Mouse (Mus musculus) intestine, postnatal 0 days (tissue): ENCODE measurements around the gene Gcm1. TPM values are rescaled to one million over a fixed set of nuclear protein-coding genes. Genes with fewer than 3 reads are reported as not detected.
A peak's percentile ranks its signal among the peaks of the same experiment; 100 is the strongest.

Experiments used
- ATAC-seq: fragments of 200-750 bp; cut with Nextera tagmentation; 2 replicates; pipeline ENCODE4 v1.8.0; 2017; ENCODE audit warnings: mild to moderate bottlenecking, moderate TSS enrichment, moderate library complexity
- H3K27ac ChIP-seq: fragments of 300-500 bp; sonication (generic); 2 replicates; pipeline ENCODE4 v1.5.1; 2014; ENCODE audit warnings: mild to moderate bottlenecking, low read depth, low read length, moderate library complexity
- H3K27me3 ChIP-seq: fragments of 300-500 bp; sonication (generic); replicated peaks from 2 replicates; pipeline ENCODE4 v1.6.1; 2014; ENCODE audit warnings: low read length, mixed read lengths; ENCODE audit not compliant: control insufficient read depth, insufficient read depth
- H3K36me3 ChIP-seq: fragments of 300-500 bp; sonication (generic); 2 replicates; pipeline ENCODE4 v1.6.1; 2014; ENCODE audit warnings: mild to moderate bottlenecking, moderate library complexity; ENCODE audit not compliant: control insufficient read depth, insufficient read depth
- H3K4me1 ChIP-seq: fragments of 300-500 bp; sonication (generic); replicated peaks from 2 replicates; pipeline ENCODE4 v1.6.1; 2014; ENCODE audit warnings: antibody characterized with exemption, low read length, mixed read lengths; ENCODE audit not compliant: control insufficient read depth, insufficient read depth
- H3K4me2 ChIP-seq: fragments of 300-500 bp; sonication (generic); replicated peaks from 2 replicates; pipeline ENCODE4 v1.6.1; 2014; ENCODE audit warnings: low read depth, mild to moderate bottlenecking, moderate library complexity
- H3K4me3 ChIP-seq: fragments of 300-500 bp; sonication (generic); 2 replicates; pipeline ENCODE4 v1.5.1; 2014; ENCODE audit warnings: low read depth, low read length
- H3K9ac ChIP-seq: fragments of 300-500 bp; sonication (generic); 2 replicates; pipeline ENCODE4 v1.6.1; 2014; ENCODE audit warnings: mild to moderate bottlenecking, low read depth, low read length
- H3K9me3 ChIP-seq: fragments of 300-500 bp; sonication (generic); 2 replicates; pipeline ENCODE4 v1.6.1; 2016; ENCODE audit warnings: mixed run types; ENCODE audit not compliant: control insufficient read depth
- CTCF ChIP-seq: sonication (generic); IDR thresholded peaks from 2 replicates; pipeline ENCODE4 v1.5.1; 2016; ENCODE audit warnings: low read depth, mild to moderate bottlenecking, control low read depth, antibody characterized with exemption, moderate library complexity
- WGBS: fragments of 180-500 bp; shearing (Covaris S2); extraction: QIAGEN DNeasy Blood & Tissue Kit; methylation state at CpG from one replicate; pipeline ENCODE4 v1.1.7; 2014; 5-methylcytosine and 5-hydroxymethylcytosine counted together
- polyA plus RNA-seq: library from polyadenylated mRNA; unstranded; fragments of >200 nt; fragmentation: Nextera tagmentation; extraction: Ambion mirVana; gene quantifications from 2 replicates; pipeline ENCODE4 v1.2.1, GENCODE M21; 2015

Gcm1 gene
- polyA plus RNA-seq, 1 experiment from 2014 or later: not detected

DNA sequence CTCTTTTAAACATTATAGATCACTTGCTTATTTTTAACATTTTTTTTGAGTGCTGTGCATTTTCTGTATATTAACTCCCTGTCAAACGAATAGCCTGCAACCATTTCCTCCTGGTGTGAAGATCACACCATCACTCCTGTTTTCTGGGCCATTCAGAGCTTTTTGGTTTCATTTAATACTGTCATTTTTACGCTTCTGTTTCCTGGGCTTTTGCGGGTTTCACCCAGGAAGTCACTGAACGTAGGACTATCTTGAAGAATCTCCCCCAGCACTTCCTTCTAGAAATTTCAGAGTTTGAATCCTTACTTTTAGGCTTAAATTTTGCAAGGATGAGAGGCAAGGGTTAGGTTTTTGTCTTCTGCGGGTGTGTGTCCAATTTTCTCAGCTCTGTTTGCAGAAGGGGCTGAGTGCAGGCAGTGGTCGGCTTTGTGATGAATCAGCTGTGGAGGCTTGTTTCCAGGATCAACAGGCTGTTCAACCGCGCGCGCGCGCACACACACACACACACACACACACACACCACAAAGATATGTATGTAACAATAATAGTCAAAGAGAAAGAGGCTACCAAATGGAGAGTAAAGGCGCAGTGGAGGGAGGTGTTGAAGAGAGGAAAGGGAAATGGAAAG, 22.1 kb downstream of the Gcm1 start:
- no peak overlapping the region for H3K9ac ChIP-seq
- no peaks in the 10 kb centered on the region for H3K9me3 ChIP-seq
- H3K4me2 ChIP-seq: no peak overlapping the region
- 85% methylated on average over 13 of the region's 13 CpGs for WGBS
- H3K4me3 ChIP-seq: no peak overlapping the region
- no peak overlapping the region for H3K27ac ChIP-seq
- no peaks in the 10 kb centered on the region for H3K4me1 ChIP-seq
- no peak for TF ChIP-seq CTCF
- no peaks in the 10 kb centered on the region for H3K27me3 ChIP-seq
- no peak for ATAC-seq
- H3K36me3 ChIP-seq: no peaks in the 10 kb centered on the region; the same call in 1 of the 2 replicates

DNA sequence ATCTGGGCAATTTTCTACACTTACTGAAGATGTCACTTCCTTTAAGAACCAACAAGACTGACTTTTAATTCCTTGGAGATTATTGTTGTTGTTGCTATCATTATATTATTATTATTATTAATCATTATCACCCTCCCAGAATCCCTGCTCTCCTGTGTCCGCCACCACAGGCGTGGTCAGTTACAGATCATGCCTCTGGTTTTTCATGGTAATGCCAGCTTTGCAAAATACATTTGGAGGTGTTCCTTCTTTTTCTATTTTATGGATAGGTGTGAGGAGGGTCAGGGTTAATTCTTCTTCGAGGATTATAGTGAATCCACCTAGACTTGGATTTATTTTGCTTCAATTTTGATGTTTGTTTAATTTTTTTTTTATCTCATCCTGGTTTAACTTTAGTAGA, 23.5 kb downstream of the Gcm1 start:
- H3K9ac ChIP-seq: no peak overlapping the region
- H3K27me3 ChIP-seq: no peaks in the 10 kb centered on the region
- WGBS: 89% methylated on average over 3 of the region's 3 CpGs
- no peaks in the 10 kb centered on the region; the same call in 1 of the 2 replicates for H3K36me3 ChIP-seq
- TF ChIP-seq CTCF: no peak
- no peaks in the 10 kb centered on the region for H3K9me3 ChIP-seq
- no peaks in the 10 kb centered on the region for H3K4me1 ChIP-seq
- no peak overlapping the region for H3K4me3 ChIP-seq
- no peak for ATAC-seq
- no peak overlapping the region for H3K27ac ChIP-seq
- H3K4me2 ChIP-seq: no peak overlapping the region

DNA sequence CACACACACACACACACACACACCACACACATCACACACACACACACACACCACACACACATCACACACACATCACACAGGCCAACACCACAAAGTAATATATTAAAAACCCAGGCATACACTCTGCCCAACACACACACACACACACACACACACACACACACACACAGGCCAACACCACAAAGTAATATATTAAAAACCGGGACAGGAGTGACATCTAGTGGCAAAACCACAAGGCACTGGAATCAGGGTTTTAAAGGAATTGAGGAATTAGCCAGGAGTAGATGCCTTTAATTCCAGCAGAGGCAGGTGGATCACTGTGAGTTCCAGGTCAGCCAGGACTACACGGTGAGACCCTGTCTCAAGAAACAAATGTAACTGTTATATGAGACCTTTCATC, 26.5 kb downstream of the Gcm1 start:
- no peak for ATAC-seq
- Histone ChIP-seq H3K4me3 (no peak overlapping the region), H3K9me3 (no peaks in the 10 kb centered on the region), H3K27ac (no peak overlapping the region), H3K4me2 (no peak overlapping the region), H3K9ac (no peak overlapping the region), H3K4me1 (no peaks in the 10 kb centered on the region), H3K36me3 (peaks cover 14% of the 10 kb centered on the region), H3K27me3 (no peaks in the 10 kb centered on the region)
- peak; percentile 61 for TF ChIP-seq CTCF
- WGBS: 16% methylated on average over 2 of the region's 2 CpGs

DNA sequence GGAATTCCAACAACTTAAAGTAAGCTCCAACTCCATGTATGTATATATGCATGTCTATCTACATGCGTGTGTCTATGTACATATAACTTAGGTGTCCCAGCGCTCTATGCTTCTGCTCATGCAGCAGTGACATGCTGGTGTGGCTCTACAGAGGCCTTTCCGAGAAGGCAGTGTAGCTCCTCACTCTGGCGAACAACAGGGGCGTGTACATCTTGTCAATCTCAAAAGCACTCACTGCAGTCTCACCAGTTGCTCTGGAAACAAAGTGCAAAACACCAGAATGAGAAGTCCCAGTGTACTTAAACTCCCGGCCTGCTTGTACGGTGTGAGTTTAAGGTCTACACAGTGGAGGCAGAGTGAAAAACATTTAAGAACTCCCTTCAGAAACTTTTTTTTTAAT, 30.1 kb downstream of the Gcm1 start:
- ATAC-seq: no peak

DNA sequence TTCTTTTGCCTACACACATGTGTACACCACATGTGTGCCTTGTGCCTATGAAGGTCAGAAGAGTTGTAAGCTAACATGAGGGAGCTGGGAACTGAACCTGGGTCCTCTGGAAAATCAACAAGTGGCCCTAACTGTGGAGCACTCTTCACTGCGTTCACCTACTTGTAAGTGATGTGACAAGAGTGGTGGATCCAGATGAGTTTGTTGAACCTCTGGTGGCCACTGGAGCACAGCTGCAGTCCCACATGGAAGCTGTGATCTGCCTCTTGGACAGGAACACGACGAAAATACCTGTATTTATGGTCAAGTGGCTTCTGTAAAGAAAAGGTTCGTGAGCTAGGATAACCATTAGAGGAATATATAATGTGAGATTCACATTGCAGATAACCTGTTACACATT, 32.6 kb downstream of the Gcm1 start:
- 86% methylated on average over 4 of the region's 4 CpGs for WGBS
- no peak overlapping the region for H3K4me2 ChIP-seq
- no peak overlapping the region for H3K9ac ChIP-seq
- H3K4me3 ChIP-seq: no peak overlapping the region
- 0 out of 2 replicates have a peak overlapping the region, but pooled peaks have one; percentile 9 for H3K27ac ChIP-seq
- no peaks in the 10 kb centered on the region for H3K9me3 ChIP-seq
- H3K27me3 ChIP-seq: no peaks in the 10 kb centered on the region
- peaks cover 59% of the 10 kb centered on the region for H3K36me3 ChIP-seq
- no peak for ATAC-seq
- TF ChIP-seq CTCF: no peak
- H3K4me1 ChIP-seq: peaks cover 4% of the 10 kb centered on the region; the same call in 1 of the 2 replicates

More for the DNA sequence above, 30.1 kb downstream of the Gcm1 start:
- Histone ChIP-seq H3K9me3 (no peaks in the 10 kb centered on the region), H3K4me3 (no peak overlapping the region), H3K27me3 (no peaks in the 10 kb centered on the region), H3K4me2 (no peak overlapping the region), H3K36me3 (peaks cover 46% of the 10 kb centered on the region), H3K9ac (no peak overlapping the region), H3K27ac (no peak overlapping the region), H3K4me1 (peaks cover 3% of the 10 kb centered on the region; the same call in 1 of the 2 replicates)
- 83% methylated on average over 7 of the region's 7 CpGs for WGBS
- no peak for TF ChIP-seq CTCF

DNA sequence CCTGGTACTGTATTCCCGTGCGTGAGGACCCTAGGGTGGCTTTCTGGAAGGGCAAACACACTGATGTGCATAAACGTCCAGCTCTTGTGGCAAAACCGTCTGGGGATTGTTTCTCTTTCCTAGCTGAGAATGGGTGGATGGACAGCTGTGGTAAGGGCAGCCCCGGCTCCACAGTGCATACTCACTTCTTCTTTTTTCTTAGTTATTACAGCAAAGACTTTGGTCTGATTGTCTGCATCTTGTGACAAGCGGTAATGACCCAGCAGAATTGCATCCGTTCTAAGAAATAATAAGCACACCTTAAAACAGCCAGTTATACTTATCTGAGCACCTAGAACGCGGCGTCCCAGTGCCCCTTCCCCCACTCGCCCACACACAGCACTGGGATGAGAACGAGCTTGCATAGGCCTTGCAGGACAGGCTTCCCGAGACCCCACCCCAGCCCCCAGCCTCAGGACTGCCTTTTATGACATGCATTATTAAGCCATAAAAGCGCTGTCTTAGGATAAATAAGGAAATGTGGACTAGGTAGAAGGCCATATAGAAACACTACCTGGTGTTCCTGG, 34.1 kb downstream of the Gcm1 start:
- ATAC-seq: peak; percentile 82
- Histone ChIP-seq H3K36me3 (peaks cover 61% of the 10 kb centered on the region), H3K4me2 (no peak overlapping the region; the same call in 1 of the 2 replicates), H3K9ac (no peak overlapping the region), H3K4me1 (peaks cover 4% of the 10 kb centered on the region; the same call in 1 of the 2 replicates), H3K27ac (peak overlapping the region; percentile 60), H3K4me3 (no peak overlapping the region), H3K27me3 (no peaks in the 10 kb centered on the region), H3K9me3 (no peaks in the 10 kb centered on the region)
- TF ChIP-seq CTCF: no peak
- WGBS: 51% methylated on average over 14 of the region's 14 CpGs
